Mouse (Mus musculus): ENCODE measurements at regions not wholly inside any gene's neighbourhood (a gene's known extent, or its start where the extent isn't known, plus 50 kb on each side); places are given as distances from the start of the nearest gene placed in this dataset.

GRCm38 (mm10) chr4:71663397-71663796 is 94.4 kb downstream of the Gm11232 start:
- ATAC-seq (ENCODE audit: low FRiP score, low TSS enrichment) (no peak), DNase-seq (ENCODE audit: low spot score) (no peak)
- no peak overlapping the region for H3K4me2 ChIP-seq (replicated peaks; ENCODE audit: low read depth)
- no peaks in the 10 kb centered on the region for H3K36me3 ChIP-seq (ENCODE audit: control insufficient read depth, insufficient read depth, low read length)
- no peaks in the 10 kb centered on the region for H3K4me1 ChIP-seq (replicated peaks; ENCODE audit: control insufficient read depth, insufficient read depth)
- H3K9ac ChIP-seq (ENCODE audit: low read length) = no peak overlapping the region
- no peaks in the 10 kb centered on the region for H3K27me3 ChIP-seq (ENCODE audit: control insufficient read depth, insufficient read depth, low read length)
- no peaks in the 10 kb centered on the region for H3K9me3 ChIP-seq (ENCODE audit: control insufficient read depth, low read length)
- H3K4me3 ChIP-seq (ENCODE audit: low read depth, low read length) = no peak overlapping the region
- TF ChIP-seq EP300 (optimal IDR thresholded peaks at IDR 0.05) = no peak
- TF ChIP-seq CTCF (IDR thresholded peaks at IDR 0.05; ENCODE audit: low read depth) = no peak
- H3K27ac ChIP-seq (replicated peaks) = no peak overlapping the region

DNA sequence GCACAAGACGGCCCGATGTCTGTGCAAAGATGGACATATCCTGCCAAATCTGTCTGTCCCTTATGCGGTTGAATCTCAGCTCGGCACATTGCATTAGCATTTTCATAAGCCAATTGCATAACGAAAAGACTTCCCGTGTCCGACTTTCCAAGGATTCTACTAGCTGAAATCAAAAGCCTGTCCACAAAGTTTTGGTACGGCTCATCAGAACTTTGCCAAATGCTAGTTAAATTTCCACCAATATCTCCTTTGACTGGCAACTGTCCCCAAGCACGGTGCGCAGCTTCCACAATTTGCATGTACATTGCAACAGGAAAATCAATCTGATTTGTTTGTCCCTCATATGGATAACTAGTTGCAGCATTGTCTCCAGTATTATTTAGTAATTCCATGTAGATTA is 117.2 kb downstream of the Gm11232 start:
- Histone ChIP-seq H3K36me3 (ENCODE audit: control insufficient read depth, insufficient read depth, low read length) (no peaks in the 10 kb centered on the region), H3K27me3 (ENCODE audit: control insufficient read depth, insufficient read depth, low read length) (no peaks in the 10 kb centered on the region), H3K27ac (replicated peaks) (no peak overlapping the region), H3K4me3 (ENCODE audit: low read depth, low read length) (no peak overlapping the region), H3K4me1 (replicated peaks; ENCODE audit: control insufficient read depth, insufficient read depth) (no peaks in the 10 kb centered on the region), H3K4me2 (replicated peaks; ENCODE audit: low read depth) (no peak overlapping the region), H3K9ac (ENCODE audit: low read length) (no peak overlapping the region), H3K9me3 (ENCODE audit: control insufficient read depth, low read length) (no peaks in the 10 kb centered on the region)
- no peak for DNase-seq (ENCODE audit: low spot score)
- ATAC-seq (ENCODE audit: low FRiP score, low TSS enrichment) = no peak
- TF ChIP-seq EP300 (optimal IDR thresholded peaks at IDR 0.05) (no peak), CTCF (IDR thresholded peaks at IDR 0.05; ENCODE audit: low read depth) (no peak)
- 97% methylated on average over 10 of the region's 10 CpGs for WGBS

DNA sequence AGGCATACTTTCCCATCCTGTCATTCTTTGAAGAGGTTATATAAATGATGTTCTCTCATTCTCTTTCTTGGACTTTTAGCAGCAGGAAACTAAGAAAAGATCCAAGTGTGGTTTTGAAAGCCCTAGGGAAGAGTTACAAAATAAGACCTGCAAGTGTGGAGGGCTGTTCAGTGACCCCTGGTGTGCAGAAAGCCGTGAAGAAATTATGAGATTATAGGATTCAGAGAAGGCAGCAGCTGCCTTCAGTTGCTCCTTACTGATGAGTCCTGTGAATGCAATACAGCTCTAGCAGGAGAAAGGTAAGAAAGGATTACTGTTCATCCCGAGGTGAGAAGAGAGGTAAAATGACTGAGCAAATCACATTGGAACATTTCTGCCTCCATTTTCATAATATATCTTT is 130.7 kb downstream of the Gm11232 start:
- no peak overlapping the region for H3K27ac ChIP-seq (replicated peaks)
- ATAC-seq (ENCODE audit: low FRiP score, low TSS enrichment) = no peak
- TF ChIP-seq EP300 (optimal IDR thresholded peaks at IDR 0.05) (no peak), CTCF (IDR thresholded peaks at IDR 0.05; ENCODE audit: low read depth) (no peak)
- H3K36me3 ChIP-seq (ENCODE audit: control insufficient read depth, insufficient read depth, low read length) = no peaks in the 10 kb centered on the region
- no peak overlapping the region for H3K4me2 ChIP-seq (replicated peaks; ENCODE audit: low read depth)
- no peaks in the 10 kb centered on the region for H3K27me3 ChIP-seq (ENCODE audit: control insufficient read depth, insufficient read depth, low read length)
- H3K4me3 ChIP-seq (ENCODE audit: low read depth, low read length) = no peak overlapping the region
- no peaks in the 10 kb centered on the region for H3K4me1 ChIP-seq (replicated peaks; ENCODE audit: control insufficient read depth, insufficient read depth)
- H3K9ac ChIP-seq (ENCODE audit: low read length) = no peak overlapping the region
- 26% methylated on average over 2 of the region's 2 CpGs for WGBS
- DNase-seq (ENCODE audit: low spot score) = no peak
- H3K9me3 ChIP-seq (ENCODE audit: control insufficient read depth, low read length) = no peaks in the 10 kb centered on the region

DNA sequence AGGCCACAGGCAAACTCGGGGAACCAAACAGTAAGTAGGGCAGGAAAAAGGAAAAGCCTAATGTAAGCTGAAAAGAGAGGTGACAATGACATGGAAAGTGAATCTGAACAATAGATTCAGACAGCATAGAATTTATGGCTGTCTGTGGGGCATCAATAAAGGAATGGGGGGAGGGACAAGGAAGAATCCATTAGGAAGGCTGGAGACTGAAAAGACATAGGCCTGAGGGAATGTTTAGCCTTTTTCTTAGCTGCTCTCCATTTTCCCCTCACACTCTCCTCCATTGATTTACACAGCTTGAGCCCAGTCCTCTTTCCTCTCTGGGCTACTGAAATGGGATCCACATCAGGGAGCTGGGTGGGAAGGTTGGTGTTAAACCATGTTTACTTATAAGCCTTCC is 131.1 kb downstream of the Gm11232 start:
- no peaks in the 10 kb centered on the region for H3K36me3 ChIP-seq (ENCODE audit: control insufficient read depth, insufficient read depth, low read length)
- no peak for TF ChIP-seq EP300 (optimal IDR thresholded peaks at IDR 0.05)
- no peak for TF ChIP-seq CTCF (IDR thresholded peaks at IDR 0.05; ENCODE audit: low read depth)
- no peak overlapping the region for H3K9ac ChIP-seq (ENCODE audit: low read length)
- H3K4me1 ChIP-seq (replicated peaks; ENCODE audit: control insufficient read depth, insufficient read depth) = no peaks in the 10 kb centered on the region
- DNase-seq (ENCODE audit: low spot score) (no peak), ATAC-seq (ENCODE audit: low FRiP score, low TSS enrichment) (no peak)
- no peak overlapping the region for H3K27ac ChIP-seq (replicated peaks)
- no peaks in the 10 kb centered on the region for H3K9me3 ChIP-seq (ENCODE audit: control insufficient read depth, low read length)
- 12% methylated on average over 1 of the region's 1 CpGs for WGBS
- no peak overlapping the region for H3K4me2 ChIP-seq (replicated peaks; ENCODE audit: low read depth)
- H3K27me3 ChIP-seq (ENCODE audit: control insufficient read depth, insufficient read depth, low read length) = no peaks in the 10 kb centered on the region
- no peak overlapping the region for H3K4me3 ChIP-seq (ENCODE audit: low read depth, low read length)

DNA sequence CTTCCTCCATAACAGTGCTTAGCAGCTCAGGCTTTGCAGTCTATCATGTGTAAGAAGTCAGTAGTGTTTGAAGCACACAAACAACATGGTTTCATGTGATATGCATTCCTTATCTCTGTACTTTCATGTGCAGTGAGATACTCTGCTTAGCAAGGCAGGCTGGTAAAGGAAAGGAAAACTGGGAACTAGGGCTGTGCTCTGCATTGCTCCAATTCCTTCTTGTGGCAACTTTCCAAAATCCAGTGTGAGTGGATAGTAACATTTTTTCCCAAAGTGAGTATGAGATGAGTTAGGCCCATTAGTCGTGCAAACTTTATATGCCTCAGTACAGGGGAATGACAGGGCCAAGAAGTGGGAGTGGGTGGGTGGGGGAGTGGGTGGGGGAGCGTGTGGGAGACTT is 133.0 kb downstream of the Gm11232 start:
- Histone ChIP-seq H3K9me3 (ENCODE audit: control insufficient read depth, low read length) (no peaks in the 10 kb centered on the region), H3K9ac (ENCODE audit: low read length) (no peak overlapping the region), H3K4me2 (replicated peaks; ENCODE audit: low read depth) (no peak overlapping the region), H3K36me3 (ENCODE audit: control insufficient read depth, insufficient read depth, low read length) (no peaks in the 10 kb centered on the region), H3K27me3 (ENCODE audit: control insufficient read depth, insufficient read depth, low read length) (no peaks in the 10 kb centered on the region), H3K4me3 (ENCODE audit: low read depth, low read length) (no peak overlapping the region), H3K4me1 (replicated peaks; ENCODE audit: control insufficient read depth, insufficient read depth) (no peaks in the 10 kb centered on the region), H3K27ac (replicated peaks) (no peak overlapping the region)
- ATAC-seq (ENCODE audit: low FRiP score, low TSS enrichment) = no peak
- TF ChIP-seq EP300 (optimal IDR thresholded peaks at IDR 0.05) (no peak), CTCF (IDR thresholded peaks at IDR 0.05; ENCODE audit: low read depth) (no peak)
- 32% methylated on average over 1 of the region's 2 CpGs for WGBS
- no peak for DNase-seq (ENCODE audit: low spot score)

DNA sequence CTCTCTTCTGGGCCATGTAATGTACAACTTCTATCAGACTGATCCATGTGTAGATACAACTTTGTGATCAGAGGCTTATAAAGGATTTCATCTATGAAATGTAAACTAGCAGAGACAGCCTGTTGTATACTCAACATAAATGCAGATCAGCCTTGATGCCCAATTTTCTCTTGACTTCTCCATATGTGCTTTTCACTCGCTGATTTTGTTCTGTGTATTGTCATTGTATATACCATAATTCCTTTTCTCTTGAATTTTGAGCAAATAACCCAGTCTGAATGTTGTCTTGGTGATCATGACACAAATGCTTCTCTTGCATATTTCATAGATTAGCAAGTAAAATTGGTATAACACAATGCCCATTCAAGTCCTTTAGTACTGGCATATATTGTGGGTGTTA is 144.0 kb downstream of the Gm11232 start:
- no peak overlapping the region for H3K9ac ChIP-seq (ENCODE audit: low read length)
- ATAC-seq (ENCODE audit: low FRiP score, low TSS enrichment) = no peak
- H3K4me1 ChIP-seq (replicated peaks; ENCODE audit: control insufficient read depth, insufficient read depth) = no peaks in the 10 kb centered on the region
- H3K9me3 ChIP-seq (ENCODE audit: control insufficient read depth, low read length) = no peaks in the 10 kb centered on the region
- no peak overlapping the region for H3K27ac ChIP-seq (replicated peaks)
- WGBS = 82% methylated on average over 1 of the region's 1 CpGs
- no peak overlapping the region for H3K4me2 ChIP-seq (replicated peaks; ENCODE audit: low read depth)
- no peaks in the 10 kb centered on the region for H3K36me3 ChIP-seq (ENCODE audit: control insufficient read depth, insufficient read depth, low read length)
- no peak overlapping the region for H3K4me3 ChIP-seq (ENCODE audit: low read depth, low read length)
- no peak for DNase-seq (ENCODE audit: low spot score)
- H3K27me3 ChIP-seq (ENCODE audit: control insufficient read depth, insufficient read depth, low read length) = no peaks in the 10 kb centered on the region
- TF ChIP-seq EP300 (optimal IDR thresholded peaks at IDR 0.05) = no peak
